Mouse (Mus musculus): ENCODE data around the gene Psrc1. TPM values are rescaled to one million over a fixed set of nuclear protein-coding genes. Genes with fewer than 3 reads are reported as not detected.

Psrc1 gene
- polyA plus RNA-seq, 1 experiment: 27.1 TPM

DNA sequence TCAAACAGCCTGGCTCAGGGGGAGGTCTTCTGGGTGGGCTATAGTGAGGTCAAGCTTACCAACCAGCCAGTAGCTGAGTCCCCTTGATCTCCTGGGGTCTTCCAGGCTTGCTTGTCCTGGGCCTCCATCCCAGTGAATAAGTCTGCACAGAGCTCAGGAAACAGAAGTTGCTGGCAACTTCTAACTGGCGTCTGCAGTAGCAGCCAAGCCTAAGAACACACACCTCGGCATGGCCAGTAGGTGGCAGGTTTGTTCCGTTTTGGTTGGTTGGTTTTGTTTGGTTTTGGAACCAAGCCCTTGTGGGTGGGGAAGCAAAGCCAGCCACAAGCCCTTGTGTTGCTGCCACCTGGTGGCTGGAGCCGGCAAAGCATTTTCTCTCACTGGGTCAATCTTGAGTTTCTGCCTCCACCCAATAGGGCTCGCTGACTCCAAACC is 5.5 kb downstream of the Psrc1 start:
- no peak for TF ChIP-seq POLR2A (IDR thresholded peaks at IDR 0.05; ENCODE audit: borderline replicate concordance, extremely low read depth, insufficient read depth, insufficient read length, poor library complexity, severe bottlenecking)
- peak; percentile 99 for TF ChIP-seq CTCF (IDR thresholded peaks at IDR 0.05; ENCODE audit: borderline replicate concordance, extremely low read depth, insufficient read depth, insufficient read length)
- DNase-seq (ENCODE audit: low read depth): peak; percentile 98

DNA sequence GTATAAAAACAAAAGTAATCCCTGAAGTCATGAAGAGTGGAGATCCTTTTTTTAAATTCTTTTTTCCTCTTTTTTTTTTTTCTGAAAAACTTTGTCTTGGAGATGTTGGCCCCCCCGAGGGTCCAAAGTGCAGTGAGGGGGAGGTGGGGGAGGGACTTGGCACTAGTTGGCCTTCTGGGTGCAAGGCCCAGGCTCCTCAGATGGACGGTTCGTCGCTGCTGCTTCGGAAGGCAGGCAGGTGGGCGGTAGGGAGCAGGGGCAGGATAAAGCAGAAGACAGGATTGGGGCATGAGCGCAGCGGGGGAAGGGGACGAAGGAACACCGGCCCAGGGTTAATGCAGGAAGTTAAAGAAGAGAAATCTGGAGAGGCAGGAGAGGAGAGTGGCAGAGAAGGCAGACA is 8.7 kb downstream of the Psrc1 start:
- DNase-seq (ENCODE audit: low read depth): no peak
- TF ChIP-seq POLR2A (IDR thresholded peaks at IDR 0.05; ENCODE audit: borderline replicate concordance, extremely low read depth, insufficient read depth, insufficient read length, poor library complexity, severe bottlenecking) (no peak), CTCF (IDR thresholded peaks at IDR 0.05; ENCODE audit: borderline replicate concordance, extremely low read depth, insufficient read depth, insufficient read length) (no peak)

DNA sequence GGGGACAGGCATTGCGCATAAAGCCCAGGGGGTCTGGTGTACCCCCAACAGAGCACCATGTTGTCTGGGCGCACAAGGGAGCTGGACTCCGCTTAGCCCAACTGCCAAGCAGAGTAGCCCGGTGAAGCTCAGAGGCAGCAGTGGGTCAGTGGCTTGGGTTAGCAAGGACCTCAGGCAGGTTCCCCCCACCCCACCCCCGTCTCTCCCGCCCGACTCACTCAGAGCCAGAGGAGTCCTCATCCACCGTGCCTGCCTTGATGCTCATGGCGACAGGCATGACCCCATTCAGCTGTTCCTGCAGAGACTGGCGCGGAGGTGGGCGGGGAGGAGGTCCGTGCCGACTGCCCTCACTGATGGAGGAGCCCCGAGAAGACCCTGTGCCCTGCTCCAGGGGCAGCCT is 9.2 kb downstream of the Psrc1 start:
- TF ChIP-seq POLR2A (IDR thresholded peaks at IDR 0.05; ENCODE audit: borderline replicate concordance, extremely low read depth, insufficient read depth, insufficient read length, poor library complexity, severe bottlenecking): no peak
- no peak for TF ChIP-seq CTCF (IDR thresholded peaks at IDR 0.05; ENCODE audit: borderline replicate concordance, extremely low read depth, insufficient read depth, insufficient read length)
- no peak for DNase-seq (ENCODE audit: low read depth)

DNA sequence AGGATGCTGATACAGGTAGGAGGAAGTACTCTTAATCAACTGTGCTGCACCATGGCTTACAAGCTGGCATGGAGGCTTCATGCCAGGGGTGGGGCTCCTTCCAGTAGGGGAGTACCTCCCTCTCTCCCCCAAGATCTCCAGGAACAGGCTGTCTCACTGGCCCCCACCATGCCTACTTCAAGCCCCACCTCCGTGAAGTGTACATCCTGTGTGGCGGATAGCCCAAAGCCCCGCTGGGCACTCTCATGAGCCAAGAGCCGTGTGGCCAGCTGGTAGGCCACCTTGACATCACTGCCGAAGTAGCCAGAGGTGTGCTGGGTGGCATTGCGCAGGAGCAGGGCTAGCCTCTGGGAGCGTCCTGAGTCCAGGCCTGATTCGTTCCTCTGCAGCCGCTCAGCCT is 14.6 kb downstream of the Psrc1 start:
- no peak for TF ChIP-seq POLR2A (IDR thresholded peaks at IDR 0.05; ENCODE audit: borderline replicate concordance, extremely low read depth, insufficient read depth, insufficient read length, poor library complexity, severe bottlenecking)
- no peak for TF ChIP-seq CTCF (IDR thresholded peaks at IDR 0.05; ENCODE audit: borderline replicate concordance, extremely low read depth, insufficient read depth, insufficient read length)
- no peak for DNase-seq (ENCODE audit: low read depth)

DNA sequence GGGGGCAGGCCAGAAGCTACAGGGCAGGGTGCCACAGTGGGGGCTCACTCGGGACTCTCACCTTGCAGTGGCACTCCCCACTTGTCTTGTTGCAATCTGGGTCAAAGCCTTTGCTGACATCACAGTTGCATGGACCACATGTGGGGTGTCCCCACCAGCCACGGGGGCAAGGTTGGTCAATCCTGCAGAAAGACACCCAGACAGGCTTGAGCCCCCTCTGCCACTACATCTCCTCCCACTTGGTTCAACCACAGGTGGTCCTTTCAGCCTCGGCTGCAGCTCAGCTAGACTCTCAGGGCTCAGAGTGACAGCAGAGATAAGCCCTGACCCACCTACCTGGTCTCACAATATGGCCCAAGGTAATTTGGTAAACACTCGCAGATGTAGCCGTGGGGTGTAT is 16.8 kb downstream of the Psrc1 start:
- TF ChIP-seq CTCF (IDR thresholded peaks at IDR 0.05; ENCODE audit: borderline replicate concordance, extremely low read depth, insufficient read depth, insufficient read length) (no peak), POLR2A (IDR thresholded peaks at IDR 0.05; ENCODE audit: borderline replicate concordance, extremely low read depth, insufficient read depth, insufficient read length, poor library complexity, severe bottlenecking) (no peak)
- no peak for DNase-seq (ENCODE audit: low read depth)

DNA sequence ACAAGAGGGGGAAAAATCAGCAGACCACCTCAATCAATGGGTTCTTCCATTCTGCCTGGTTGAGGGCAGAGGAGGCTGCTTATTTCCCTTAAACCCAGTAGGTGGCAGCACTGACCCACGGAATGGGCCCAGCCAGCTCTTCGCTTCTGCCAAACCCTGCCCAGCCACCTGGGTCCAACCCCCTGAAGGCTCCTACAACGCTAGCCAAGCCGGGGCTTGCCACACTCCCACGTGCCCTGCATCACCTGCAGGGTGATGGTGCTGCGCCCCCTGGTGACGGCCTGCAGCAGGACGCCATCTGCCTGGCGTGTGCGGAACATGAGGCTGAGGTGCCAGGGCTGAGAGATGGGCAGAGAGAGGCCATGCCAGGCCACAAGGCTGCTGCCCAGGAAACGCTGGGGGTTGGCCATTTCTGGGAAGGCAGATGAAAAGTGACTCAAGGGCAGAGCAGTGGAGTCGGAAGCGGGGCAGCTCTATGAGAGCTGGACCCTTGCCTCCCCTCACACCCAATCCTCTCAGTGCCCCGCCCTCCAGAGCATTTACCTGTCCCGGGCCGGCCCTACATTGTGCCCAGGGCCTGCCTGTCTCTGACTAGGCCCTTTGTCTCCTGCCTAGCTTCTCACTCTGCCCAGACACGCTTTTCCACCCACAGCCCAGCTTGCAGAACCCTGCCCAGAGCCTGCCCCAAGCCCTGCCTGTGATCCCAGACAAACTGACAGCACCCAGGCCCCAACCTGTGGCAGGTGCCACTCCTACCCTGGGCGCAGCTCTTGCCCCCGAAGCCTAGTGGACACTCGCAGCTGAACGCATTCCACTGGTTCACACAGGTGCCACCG is 18.3 kb downstream of the Psrc1 start:
- TF ChIP-seq POLR2A (IDR thresholded peaks at IDR 0.05; ENCODE audit: borderline replicate concordance, extremely low read depth, insufficient read depth, insufficient read length, poor library complexity, severe bottlenecking): no peak
- peak; percentile 77 for TF ChIP-seq CTCF (IDR thresholded peaks at IDR 0.05; ENCODE audit: borderline replicate concordance, extremely low read depth, insufficient read depth, insufficient read length)
- peak; percentile 97 for DNase-seq (ENCODE audit: low read depth)

DNA sequence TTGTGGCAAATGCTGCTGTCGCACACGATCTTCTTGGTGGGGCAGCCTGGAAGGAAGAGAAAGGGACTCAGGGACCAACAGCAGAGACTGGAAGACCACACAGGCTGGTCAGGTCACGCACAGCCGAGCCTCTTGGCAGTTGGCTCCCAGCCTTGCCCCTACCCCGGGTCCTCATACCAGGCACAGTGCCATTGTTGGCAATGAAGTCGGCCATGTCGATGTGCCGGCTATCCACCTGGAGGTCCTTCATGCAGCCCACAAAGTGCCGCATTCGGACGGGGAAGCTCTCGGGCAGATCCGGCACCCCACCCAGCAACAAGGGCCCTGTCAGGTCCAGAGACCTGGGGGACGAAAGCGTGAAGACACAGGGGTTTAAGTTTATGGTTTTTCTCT is 18.9 kb downstream of the Psrc1 start:
- TF ChIP-seq POLR2A (IDR thresholded peaks at IDR 0.05; ENCODE audit: borderline replicate concordance, extremely low read depth, insufficient read depth, insufficient read length, poor library complexity, severe bottlenecking) (no peak), CTCF (IDR thresholded peaks at IDR 0.05; ENCODE audit: borderline replicate concordance, extremely low read depth, insufficient read depth, insufficient read length) (no peak)
- DNase-seq (ENCODE audit: low read depth): no peak

DNA sequence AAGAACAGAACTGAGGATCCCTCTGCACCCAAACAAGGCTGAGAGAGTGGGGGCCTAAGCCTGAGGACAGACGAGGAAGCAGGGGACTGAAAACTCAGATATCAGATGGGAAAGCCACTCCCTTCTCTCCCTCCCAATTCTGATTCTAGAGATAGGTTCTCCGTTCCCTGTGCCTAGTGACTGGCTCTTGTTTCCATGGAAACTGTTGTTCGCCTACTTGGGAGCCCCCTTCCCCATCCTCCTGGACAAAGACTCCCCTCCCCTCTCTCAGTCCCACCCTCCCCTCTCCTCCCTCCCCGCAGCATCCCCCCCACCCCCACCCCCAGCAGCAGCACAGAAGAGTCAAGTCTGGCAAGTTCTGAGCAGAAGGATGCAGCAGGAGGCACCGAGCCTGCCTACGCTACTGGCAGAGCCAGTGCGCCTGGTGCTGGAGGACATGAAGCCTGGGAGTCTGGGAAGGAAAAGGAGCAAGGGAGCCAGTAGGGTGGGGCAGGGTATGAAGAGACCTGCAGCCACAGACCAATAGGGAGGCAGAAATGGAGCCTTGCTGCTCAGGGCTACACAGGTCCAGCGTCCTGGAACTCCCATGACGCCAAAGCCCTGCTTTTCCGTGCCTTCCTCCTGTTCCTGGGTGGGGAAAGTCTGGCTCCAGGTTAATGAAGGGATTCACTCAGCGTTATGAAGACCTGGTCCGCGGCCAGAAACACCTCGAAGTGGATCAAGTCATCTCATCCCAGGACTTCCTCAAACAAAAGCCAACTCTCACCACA is 22.1 kb downstream of the Psrc1 start:
- peak; percentile 87 for DNase-seq (ENCODE audit: low read depth)
- TF ChIP-seq CTCF (IDR thresholded peaks at IDR 0.05; ENCODE audit: borderline replicate concordance, extremely low read depth, insufficient read depth, insufficient read length): no peak
- TF ChIP-seq POLR2A (IDR thresholded peaks at IDR 0.05; ENCODE audit: borderline replicate concordance, extremely low read depth, insufficient read depth, insufficient read length, poor library complexity, severe bottlenecking): no peak

DNA sequence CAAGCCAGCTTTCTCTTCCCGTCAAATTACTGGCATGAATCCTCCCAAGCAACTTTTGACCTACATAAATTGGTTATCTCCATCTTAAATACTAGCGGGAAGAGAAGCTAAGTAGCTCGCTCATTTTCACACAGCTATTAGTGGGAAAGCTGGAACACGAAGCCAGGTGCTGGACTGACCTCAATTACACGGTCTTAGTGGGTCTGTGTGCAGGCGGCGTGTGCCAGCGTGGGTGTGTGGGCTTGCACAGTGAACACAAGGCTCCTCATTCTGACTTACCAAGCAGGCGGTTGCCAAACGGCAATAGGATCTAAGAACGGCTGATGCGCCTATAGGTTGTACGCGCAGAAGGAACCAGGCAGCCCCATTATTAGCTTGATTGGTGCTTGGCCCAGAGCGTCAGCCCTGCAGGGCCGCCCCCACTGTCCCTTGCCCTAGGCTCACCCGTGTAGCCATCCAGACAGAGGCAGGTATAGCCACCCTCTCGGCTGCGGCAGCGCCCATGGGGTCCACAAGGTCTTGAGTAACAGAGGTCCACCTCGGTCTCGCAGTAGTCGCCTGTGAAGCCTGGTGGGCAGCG is 22.8 kb downstream of the Psrc1 start:
- TF ChIP-seq CTCF (IDR thresholded peaks at IDR 0.05; ENCODE audit: borderline replicate concordance, extremely low read depth, insufficient read depth, insufficient read length) (no peak), POLR2A (IDR thresholded peaks at IDR 0.05; ENCODE audit: borderline replicate concordance, extremely low read depth, insufficient read depth, insufficient read length, poor library complexity, severe bottlenecking) (no peak)

DNA sequence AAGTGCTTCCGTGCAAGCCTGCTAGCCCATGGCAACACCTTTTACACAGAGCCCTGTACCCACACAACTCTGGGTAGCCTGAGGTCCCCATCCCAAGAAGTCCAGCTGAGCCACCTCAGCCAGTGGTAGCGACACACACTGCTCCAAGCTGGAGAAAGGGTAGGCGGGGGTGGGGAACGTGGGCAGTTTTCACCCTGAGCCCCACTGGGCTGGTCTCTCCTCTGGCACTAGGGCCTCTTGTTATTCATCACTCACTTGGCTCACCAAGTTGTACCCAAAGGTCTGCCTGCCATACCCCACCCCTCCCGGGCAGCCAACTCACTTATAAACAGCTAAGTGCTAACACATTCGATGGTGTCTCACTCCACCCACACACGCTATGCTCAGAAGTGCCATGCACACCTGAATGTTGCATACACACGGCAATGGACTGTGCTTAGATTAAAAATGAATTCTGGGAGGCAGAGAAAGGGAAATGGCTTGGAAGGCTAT is 24.9 kb downstream of the Psrc1 start:
- no peak for DNase-seq (ENCODE audit: low read depth)
- no peak for TF ChIP-seq CTCF (IDR thresholded peaks at IDR 0.05; ENCODE audit: borderline replicate concordance, extremely low read depth, insufficient read depth, insufficient read length)

More for the DNA sequence above, 22.8 kb downstream of the Psrc1 start:
- peak; percentile 61 for DNase-seq (ENCODE audit: low read depth)

DNA sequence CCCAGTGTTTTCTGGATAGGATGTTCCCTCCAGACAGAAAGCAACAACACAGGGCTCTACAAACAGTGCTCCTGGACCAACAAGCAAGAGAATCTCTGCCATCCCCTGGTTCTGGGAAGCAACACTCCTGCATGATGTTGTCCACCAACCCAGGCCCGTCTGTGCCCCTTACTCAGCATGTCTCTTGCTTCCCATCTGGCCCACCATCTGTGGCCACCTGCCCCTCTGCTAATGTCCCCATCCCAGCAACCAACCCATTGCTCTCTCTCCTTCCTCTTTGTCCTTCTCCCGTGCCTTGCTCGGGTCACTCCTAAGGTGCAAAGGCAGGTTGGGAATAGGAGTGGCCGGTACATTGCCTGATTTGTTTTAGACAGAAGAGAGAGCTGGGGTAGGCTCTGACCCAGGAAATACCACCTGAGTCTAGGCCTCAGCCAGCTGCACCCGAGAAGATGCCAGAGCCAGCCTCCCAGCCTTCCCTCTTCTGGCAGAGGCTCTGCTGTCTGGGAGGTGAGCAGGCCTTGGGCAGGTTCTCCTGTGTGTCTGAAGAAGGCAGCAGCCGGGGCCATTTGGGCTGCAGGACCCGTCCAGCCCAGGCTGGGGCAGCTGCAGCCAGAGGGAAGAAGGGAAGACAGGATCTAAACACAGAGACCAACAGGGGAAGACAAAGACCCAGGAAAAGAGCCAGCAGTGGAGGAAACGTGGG is 26.2 kb downstream of the Psrc1 start:
- peak; percentile 80 for DNase-seq (ENCODE audit: low read depth)
- TF ChIP-seq CTCF (IDR thresholded peaks at IDR 0.05; ENCODE audit: borderline replicate concordance, extremely low read depth, insufficient read depth, insufficient read length) (no peak), POLR2A (IDR thresholded peaks at IDR 0.05; ENCODE audit: borderline replicate concordance, extremely low read depth, insufficient read depth, insufficient read length, poor library complexity, severe bottlenecking) (no peak)
